Mouse (Mus musculus): Measurements from ENCODE around the gene T.
"Not testable (repeated sequence)": the region's sequence is repeated elsewhere in the genome, so short reads cannot be mapped to it uniquely, and the experiment has no call there.

The T gene

DNA sequence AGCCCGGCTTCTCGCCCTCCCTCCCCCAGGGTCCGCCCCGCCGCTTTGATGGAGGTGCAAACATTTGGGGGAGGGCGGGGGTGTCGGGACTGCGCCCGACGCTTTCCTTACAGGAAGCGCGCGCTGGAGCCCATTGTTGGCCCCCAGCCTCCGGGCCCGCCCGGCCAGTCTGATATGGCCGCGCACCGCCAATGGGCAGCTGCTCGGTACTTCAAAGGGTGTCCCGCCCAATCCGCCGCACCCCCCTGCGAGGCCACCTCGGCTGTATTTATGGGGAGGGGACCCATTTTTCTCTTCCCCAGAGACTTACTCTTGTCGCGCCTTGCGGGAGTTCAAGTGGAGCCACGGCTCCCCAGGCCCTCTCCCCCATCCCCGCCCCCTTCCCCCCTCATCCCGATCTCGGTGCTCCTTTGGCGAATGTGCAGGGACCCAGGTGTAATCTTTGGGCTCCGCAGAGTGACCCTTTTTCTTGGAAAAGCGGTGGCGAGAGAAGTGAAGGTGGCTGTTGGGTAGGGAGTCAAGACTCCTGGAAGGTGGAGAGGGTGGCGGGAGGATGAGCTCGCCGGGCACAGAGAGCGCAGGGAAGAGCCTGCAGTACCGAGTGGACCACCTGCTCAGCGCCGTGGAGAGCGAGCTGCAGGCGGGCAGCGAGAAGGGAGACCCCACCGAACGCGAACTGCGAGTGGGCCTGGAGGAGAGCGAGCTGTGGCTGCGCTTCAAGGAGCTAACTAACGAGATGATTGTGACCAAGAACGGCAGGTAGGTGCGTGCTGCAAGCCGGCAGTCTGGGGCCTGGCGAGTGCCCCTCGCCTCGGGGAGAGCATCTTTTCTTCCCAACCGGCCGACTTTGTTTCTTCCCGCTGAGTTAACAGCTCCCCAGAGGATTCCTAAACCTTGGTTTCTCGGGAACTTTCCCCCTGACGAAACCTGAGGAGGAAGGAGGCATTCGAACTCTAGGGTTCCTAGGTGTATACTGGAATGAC, at the start of gene T:
Gene T (plus strand): TSS at position 446 of the 983 bp plus-strand sequence.
- DNase-seq = no peak

DNA sequence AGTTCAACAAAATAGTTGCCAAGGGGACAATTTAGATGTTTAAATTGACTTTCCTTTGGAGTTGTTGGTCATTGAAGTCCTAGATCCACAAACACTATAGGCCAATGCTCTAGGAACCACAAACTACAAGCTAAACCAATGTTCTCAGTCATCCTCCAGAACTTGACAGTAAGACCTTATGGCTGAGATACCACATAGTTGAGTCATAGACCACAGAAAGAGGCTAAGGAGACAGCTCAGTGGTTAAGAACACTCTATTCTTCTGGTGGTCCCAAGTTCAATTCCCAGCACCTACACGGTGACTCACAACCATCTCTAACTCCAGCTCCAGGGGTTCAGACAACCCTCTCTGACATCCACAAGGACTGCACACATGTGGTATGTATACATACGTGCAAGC, 48.8 kb upstream of the T start:
- no peak for DNase-seq

DNA sequence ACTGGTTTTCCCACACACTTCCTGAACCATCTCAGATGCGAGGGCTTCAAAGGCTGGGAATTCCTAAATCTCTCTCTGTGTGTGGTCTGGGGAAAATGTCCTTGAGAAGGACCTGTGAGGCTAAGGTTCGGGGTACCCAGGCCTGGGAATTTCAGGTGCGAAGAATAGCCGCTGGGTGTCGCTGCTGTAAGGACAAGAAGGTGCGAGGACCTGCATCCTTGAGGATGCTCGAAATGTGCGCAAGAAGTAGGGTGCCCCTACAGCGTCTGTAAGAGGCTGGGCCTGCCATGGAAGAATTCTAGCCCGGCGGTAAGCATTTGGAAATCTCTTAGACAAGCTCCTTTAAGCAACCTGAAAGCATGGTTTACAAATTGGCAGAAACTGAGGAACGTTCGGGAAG, 45.8 kb upstream of the T start:
- peak; percentile 31 to 82 for DNase-seq

DNA sequence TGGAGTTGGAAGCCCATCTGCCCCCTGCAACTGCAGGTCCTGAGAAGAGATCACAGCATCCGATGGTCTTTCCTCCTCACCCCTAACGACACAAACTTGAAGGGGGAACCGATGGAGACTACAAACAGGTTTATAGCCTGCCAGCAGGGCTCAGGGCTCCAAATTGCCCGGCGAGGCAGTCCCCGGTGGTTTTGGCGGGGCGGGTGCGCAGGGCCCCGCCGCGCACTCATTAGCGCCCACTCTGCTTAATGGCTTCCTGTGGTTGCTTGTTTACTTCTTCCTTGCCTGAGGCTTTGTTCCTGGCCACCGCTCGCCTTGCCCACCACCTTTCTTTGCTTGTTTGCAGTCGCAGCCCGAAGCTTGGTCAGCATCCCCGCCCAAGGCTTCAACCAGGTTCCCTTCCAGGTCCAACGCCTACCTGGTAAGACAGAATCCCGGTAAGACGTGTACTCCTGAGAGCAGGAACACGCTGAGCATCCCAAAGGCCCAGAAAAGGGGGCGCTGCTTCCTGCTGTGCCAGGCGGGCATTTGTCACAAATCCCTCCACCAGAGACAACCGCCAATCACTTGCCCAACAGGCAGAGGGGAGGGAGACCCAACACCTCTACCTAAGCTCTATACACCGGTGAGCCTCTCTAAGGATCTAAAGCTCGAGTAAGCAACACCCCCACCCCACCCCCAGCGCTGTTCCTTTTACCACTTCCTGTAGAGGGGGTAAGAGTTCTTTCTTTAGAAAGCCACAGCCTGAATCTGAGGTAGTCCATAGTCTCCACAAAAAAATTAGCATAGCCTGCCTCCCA, 45.0 kb upstream of the T start:
- no peak for DNase-seq

DNA sequence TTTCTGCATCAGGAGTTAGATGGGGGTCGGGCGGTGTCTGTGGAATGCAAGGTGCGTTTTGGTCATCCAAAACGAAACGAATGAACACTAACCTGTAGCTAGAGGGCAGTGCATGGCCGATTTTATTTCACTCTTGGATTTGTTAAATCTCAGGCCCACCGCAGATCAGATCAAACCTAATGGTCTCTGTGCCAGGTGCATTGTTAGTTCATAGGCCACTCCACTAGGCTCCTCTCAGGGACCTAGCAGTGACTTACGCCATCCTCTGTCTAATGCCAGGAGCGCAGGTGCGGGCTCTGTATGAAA, 44.5 kb upstream of the T start:
- no peak for DNase-seq

DNA sequence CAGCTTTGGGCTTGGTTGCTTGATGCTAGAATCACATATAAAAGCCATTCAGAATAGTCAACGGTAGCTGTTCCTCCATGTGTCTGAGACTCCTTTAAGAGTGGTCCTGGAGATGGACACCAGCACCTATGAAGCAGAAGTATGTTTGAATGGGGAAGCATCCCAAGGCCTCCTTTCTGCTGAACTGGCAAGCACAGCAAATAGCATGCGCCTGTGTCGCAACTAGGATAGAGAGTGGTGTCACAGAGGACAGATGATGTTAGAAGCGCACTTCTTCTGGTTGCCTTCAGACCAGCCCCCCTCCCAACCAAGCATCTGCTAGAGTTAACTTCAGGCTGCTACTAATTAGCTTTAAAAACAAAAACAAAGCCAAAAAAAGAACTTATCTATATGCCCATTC, 43.7 kb upstream of the T start:
- DNase-seq = no peak

DNA sequence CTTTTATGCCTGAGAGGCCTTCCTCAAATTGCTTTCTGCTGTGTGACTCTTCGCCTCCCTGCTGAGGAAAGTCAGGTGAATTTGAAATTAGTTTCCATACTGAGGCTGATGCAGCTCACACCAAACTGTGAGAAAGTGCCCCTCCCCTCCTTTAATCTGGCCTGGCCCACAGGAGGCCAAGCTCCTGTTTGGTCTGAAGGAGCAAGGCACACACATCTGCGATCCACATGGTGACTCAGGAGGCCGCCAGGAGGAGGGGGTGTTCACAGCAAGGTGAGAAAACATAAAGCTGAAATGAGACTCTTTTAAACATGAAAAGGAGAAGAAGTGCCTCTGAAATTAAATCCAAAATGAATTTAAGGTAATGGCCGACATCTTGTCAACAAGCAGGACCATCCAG, 37.9 kb upstream of the T start:
- no peak for DNase-seq

DNA sequence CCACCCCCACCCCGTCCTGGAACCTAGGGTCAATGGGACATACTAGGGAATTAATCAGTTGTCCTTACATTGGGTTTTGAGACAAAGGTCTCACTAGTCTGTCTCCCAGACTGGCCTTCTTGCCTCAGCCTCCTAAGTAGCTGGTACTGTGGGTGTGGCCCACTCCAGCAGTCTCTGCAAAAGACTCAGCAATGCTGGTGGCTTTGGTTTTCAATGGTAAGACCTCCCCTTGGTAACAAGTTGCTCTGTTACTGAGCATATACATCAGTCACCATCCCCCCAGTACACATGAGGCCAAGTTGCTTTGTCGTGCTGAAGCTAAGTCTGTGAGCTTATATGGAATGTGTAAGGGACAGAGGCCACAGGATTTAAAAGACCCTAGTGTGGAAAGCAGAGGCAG, 36.3 kb upstream of the T start:
- DNase-seq = no peak

DNA sequence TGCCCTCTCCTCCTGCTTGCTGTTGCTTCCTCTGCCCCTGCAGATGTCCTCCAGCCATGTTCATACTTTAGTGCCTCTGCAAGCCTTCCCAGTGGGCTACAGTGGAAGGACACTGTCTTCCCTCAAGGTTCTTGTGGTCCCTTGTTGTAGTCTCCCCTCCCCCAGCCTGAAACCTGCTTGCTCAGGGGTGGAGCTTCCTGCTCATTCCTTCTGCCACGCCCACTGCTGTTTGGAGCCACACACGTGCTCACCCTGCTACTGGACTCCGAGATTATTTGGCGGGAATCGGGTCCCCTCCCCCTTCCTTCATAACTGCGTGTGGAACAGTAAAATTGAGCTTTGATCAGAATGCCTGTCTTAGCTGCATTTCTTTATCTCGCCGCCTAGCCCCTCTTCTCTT, 30.3 kb upstream of the T start:
- DNase-seq = not testable (repeated sequence)

DNA sequence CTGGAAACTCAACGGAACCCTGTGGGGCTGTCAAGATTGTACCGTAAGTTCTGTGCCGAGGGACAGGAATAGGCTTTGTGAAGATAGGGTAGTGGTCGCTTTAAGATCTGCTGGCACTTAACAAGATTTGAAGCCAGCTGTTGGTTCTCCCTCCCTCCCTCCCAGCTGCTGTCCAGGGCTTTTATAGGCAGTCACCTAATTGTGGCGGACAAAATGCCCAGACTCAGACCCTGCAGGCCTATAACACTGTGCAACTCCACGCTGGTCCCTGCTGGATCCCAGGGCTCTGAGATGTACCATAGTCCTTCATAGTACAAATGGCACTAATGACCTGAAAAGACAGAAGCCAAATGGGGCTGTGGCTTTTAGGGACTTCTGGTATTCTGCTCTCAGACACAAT, 27.9 kb upstream of the T start:
- no peak for DNase-seq

DNA sequence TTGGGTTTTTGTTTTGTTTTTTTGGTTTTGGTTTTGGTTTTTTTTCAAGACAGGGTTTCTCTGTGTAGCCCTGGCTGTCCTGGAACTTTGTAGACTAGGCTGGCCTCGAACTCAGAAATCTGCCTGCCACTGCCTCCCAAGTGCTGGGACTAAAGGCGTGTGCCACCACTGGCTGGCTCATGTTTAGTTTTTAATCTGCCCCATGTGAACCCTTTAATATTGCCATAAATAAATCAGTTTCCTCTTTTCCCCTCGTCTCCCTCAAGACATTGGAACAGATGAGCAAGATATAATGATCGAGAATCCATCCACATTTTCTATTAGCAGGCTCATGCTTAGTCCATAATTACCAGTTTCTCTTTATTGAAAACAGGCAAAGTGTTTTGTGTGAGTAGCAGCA, 26.2 kb upstream of the T start:
- DNase-seq = not testable (repeated sequence)

DNA sequence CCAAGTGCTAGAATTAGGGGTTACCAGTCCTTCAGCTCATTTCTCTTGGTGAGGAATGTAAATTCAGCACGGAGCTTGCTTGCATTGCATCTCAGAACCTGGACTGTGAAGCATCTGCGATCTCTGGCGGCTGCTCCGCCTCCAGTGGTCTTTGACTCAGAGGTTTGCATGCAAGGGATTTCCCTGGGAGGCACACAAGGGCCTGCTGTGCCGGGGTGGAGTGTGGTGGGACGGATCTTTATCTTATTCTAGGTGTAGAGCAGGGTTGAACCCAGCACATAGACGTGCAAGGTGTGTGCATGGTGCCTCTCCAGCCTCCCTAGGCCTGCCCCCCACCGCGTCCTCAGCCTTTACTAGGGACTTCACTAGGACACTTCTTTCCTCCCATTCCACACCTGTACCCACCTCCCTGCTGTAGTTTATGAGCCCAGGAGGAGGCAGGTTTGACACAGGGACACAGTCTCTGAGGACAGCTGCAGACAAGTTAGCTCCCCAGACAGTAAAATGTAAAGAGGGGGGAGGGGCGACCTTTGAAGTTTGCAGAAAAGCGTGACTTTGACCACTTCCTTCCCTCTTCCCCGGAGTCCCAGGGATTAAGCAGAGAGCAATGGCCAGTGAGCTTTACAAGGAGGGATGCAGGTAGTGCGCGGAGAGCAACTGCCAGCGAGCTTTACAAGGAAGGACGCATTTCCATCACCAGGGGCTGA, 25.5 kb upstream of the T start:
- peak; percentile 12 for DNase-seq

DNA sequence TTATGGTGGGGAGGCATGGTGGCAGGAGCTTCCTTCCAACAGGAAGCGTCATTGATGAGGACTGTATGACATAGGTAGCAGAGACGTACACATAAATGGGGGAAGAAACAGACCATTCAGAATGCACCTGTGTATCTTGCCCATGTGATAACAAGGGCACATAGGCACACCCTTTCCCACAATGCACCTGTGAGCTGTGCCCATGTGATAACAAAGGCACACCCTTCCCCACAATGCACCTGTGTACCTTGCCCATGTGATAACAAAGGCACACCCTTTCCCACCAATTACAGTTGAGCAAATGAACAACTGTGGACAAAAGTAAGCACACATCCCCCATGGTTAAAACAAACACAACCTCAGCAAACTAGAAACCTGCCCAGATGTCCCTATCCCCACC, 23.9 kb upstream of the T start:
- no peak for DNase-seq

DNA sequence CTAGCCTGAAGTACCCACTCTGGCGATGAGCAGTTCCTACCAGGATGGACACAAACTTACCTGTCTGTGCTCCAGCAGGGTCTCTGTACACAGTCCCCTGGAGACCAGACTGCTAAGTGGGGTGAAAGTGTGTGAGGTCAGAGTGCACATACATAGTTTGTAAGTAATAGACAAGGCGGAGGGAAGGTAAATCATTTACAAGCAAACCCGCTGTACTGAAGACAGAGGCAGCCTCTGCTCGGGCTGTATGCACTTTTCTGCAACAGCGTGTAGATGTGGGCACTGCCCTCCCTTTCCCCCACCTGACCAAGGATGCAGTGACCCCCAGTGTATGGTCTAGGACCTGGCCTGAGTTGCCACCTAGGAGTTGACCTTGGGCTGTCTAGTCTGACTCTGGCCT, 20.6 kb upstream of the T start:
- DNase-seq = peak; percentile 46 to 71

DNA sequence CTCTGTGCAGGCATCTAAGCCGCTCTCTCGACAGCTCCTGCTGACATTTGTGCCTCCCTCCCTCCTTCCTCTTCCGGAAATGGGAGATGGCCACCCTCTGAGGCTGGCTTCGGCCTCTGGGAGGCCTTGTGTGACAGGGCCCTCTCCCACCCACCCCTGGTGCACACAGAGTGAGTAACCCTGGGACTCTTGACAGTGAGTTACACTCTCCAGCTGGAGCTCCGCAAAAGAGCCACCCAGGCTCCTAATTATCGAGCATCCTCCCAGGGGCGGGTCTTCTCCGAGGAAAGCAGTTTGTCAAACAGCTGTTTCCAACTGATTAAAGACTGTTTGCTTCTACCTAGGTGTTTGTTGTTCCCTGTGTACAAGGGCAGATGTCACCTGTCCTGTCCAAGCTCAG, 18.7 kb upstream of the T start:
- no peak for DNase-seq

DNA sequence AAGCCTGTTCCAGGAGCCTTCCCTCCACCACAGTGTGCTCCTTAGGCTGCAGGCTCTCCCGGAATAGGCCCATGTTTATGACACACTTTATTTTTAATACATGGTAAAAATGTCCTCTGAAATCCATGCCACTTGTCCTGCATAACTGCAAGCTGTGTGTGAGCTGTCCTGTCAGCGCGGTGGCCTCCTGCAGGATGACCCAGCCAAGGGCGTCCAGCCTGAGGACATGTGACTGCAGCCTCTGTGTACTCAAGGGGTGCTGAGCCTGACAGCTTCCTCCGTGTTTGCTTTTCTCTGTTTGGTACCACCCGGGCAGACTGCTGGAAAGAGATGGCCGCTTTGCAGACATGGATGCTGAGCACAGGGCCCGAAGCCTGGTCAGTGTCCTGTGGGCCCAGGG, 17.4 kb upstream of the T start:
- DNase-seq = no peak

DNA sequence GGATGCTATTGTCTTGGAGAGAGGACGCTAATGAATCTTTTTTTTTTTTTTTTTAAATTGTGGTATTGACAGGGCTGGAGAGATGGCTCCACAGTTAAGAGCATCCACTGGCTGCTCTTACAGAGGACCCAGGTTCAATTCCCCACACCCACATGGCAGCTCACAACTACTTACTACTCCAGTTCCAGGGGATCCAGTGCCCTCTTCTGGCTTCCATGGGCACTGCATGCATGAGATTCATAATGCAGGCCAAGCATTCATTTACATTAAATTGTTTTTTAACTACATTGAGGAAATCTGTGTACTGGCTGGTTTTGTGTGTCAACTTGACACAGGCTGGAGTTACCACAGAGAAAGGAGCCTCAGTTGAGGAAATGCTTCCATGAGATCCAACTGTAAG, 13.5 kb upstream of the T start:
- peak in 1 of 2 experiments; percentile 39 for DNase-seq

DNA sequence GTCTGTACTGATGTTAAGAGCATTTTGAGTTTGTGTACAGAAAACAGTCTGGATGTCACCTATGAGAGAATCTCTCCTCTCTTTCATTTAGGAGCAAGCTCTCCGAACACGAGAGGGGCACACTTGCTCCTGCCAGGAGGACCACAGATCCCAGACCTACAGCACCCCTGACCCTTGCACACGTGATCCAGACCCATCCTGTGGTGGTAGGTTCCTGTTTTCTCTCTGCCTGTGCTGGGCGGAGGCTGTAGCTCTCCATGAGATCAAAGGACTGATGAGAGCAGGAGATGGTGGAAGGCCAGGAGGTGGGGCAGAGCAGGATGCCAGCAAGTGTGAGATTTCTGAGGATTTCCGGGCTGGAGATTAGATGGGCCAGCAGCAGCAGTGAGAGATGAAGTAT, 12.7 kb upstream of the T start:
- DNase-seq = no peak

DNA sequence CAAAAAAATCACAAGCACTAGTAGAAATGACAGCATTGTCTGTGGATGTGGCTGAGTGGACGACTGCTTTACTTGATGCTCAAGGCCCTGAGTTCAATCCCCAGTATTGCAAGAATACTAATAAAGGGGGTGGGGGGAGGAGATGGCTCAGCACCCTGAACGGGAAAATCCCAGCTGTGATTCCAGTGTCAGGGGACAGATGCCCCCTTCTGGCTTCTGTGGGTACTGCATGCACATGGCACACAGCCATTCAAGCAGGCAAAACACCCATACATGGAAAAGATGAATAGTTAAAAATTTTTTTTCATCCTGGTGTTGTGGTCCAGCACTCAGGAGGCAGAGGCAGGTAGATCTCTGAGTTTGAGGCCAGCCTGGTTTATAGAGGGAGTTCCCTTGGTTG, 10.9 kb upstream of the T start:
- peak; percentile 16 to 63 for DNase-seq

DNA sequence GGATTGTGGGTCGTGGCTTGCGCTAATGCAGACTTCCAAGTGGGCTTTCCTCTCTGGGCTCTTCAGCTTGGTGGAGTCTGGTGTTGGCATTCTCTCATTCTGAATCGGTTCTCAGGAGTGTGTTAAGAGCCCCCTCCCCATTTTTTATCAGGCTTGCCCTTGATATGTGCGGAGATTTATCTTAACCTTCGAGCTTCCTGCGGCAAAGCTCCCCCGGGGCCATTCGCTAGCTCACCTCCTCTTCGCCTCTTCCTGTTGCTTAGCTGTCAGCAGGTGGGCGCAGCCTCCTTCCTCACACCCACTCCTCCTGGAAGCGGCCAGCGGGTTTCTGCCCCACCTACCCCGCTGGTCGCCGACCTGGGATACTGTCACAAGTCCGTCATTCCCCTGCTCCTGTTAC, 4.8 kb upstream of the T start:
- no peak for DNase-seq

DNA sequence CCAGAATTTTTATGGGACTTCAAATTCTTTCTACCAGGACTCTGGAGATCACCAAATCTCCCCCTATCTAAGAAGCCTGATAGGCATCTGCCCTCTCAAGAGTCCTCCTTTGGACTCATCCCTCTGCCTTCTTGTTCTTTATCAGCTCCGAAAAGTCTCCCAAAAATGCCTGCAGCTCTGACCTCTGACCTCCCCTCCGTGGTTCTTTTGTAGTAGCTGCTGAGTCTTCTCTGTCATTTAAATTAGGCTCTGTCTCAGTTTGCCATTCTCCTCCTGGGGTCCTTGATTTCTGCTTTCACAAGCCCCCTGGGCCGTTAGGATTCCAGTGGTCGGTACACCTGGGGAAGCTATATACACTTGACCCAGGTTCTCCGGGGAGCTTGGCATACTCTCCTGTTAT, 4.3 kb upstream of the T start:
- DNase-seq = no peak

DNA sequence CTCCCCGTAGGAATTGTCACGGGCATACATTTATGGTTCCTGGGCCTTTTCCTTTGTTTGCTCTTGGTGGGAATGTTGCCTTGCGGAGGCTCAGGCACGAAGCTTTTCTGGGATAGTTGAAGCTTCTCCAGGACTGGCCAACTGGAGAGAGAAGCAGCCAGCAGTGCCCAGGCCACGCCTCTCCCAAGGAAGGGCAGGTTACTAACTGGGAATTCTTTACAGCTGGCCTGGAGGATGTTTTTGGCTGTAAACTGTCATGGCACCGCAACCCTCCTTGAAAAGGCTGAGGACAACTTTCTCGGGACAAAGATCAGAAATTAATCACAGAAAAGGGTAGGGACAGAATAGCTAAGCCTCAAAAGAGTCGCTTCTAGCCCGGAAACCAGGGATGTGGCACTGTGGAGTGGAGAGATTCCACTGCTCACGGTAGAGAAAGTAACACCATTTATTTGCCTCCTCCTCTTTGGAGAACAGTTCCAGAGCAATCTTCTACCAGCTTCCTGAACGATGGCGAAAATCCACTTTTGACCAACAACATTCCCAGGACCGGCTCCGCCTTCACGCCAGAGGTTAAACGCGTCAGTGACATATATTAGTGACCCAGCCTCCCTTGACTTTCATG, 1.9 kb upstream of the T start:
- no peak for DNase-seq

Measured in kidney, postnatal 36 days (tissue).